Mouse (Mus musculus): Measurements from ENCODE around the gene Marc2. TPM values are rescaled to one million over a fixed set of nuclear protein-coding genes. Genes with fewer than 3 reads are reported as not detected.

Gene Marc2
- 221 TPM for polyA plus RNA-seq (2017; shearing (Covaris generic))

GRCm38 (mm10) chr1:184846092-184846750 is at the start of gene Marc2:
Gene Marc2 (minus strand): TSS chr1:184846451.

GRCm38 (mm10) chr1:184882281-184883268 is 36.3 kb upstream of the Marc2 start, which contains the start of gene C130074G19Rik:
Gene C130074G19Rik (minus strand): TSS chr1:184883218.

GRCm38 (mm10) chr1:184810780-184811575 is 35.3 kb downstream of the Marc2 start, which contains the start of gene Marc1:
Gene Marc1 (minus strand): TSS chr1:184811313.

Other genes starting within 250 kb of the Marc2 start
- gene Hlx, start 113.8 kb downstream of the Marc2 start, polyA plus RNA-seq (2017; shearing (Covaris generic)): 0.42 TPM
- not detected for gene Marc1, start 35.1 kb downstream of the Marc2 start, polyA plus RNA-seq (2017; shearing (Covaris generic))
- gene C130074G19Rik, start 36.8 kb upstream of the Marc2 start, polyA plus RNA-seq (2017; shearing (Covaris generic)): not detected
- not detected for gene Mark1, start 153.1 kb upstream of the Marc2 start, polyA plus RNA-seq (2017; shearing (Covaris generic))

Data from effector memory CD4-positive, alpha-beta T cell, adult 5 months (primary cell).